Mouse (Mus musculus): ENCODE data around the gene Olfr707. TPM values are rescaled to one million over a fixed set of nuclear protein-coding genes. Genes with fewer than 3 reads are reported as not detected.
"Not testable (repeated sequence)": the region's sequence is repeated elsewhere in the genome, so short reads cannot be mapped to it uniquely, and the experiment has no call there.

Gene Olfr707
- not detected in 2 replicates for polyA plus RNA-seq (2016; fragmentation: Nextera tagmentation; extraction: Ambion mirVana)

DNA sequence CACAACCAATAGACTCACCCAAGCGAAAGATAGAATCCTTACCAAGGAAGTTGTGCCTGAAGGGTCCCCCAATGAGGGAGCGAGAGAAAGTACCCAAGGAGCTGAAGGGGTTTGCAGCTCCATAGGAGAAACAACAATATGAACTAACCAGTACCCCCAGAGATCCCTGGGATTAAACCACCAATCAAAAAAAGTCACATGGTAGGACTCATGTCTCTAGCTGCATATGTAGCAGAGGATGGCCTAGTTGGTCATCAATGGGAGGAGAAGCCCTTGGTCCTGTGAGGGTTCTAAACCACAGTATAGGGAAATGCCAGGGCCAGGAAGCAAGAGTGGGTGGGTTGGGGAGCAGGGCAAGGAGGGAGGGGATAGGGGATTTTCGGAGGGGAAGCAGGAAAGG, at the start of gene Olfr707:
TSS of gene Olfr707 (minus strand) at position 101 of the 400 bp plus-strand sequence.
- not testable (repeated sequence) for H3K9me3 ChIP-seq (replicated peaks); H3K4me2 ChIP-seq; H3K36me3 ChIP-seq; ATAC-seq; H3K9ac ChIP-seq; H3K4me3 ChIP-seq; H3K27ac ChIP-seq; H3K4me1 ChIP-seq; H3K27me3 ChIP-seq (replicated peaks)
- 61% methylated on average over 3 of the region's 3 CpGs for WGBS (ENCODE audit: insufficient replicate concordance)

DNA sequence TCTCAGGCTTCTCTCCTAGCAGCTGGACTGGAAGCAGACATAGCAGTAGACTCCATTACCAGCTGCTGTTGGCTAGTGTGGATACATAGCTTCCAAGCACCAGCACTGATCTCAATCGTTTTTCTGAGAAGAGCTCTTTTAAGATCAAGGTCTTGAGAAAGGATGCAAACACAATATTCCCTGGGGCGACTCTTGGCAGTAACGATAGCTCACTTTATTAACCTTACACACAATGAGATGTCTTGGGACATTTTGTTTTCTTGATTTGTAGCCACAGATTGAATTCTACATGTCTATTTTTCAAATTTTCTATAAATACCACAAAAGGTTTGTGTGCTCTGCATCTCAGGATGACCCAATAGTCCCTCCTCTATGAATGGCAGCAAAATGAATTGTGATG, 47.2 kb upstream of the Olfr707 start, which contains the start of gene Olfr710:
TSS of gene Olfr710 (minus strand) at position 101 of the 400 bp plus-strand sequence.
- WGBS (ENCODE audit: insufficient replicate concordance), result 68% methylated on average over 3 of the region's 3 CpGs
- H3K4me3 ChIP-seq, result no peak within 1 kb of the TSS
- H3K4me2 ChIP-seq, result no peak within 1 kb of the TSS
- H3K27me3 ChIP-seq (replicated peaks), result no peaks in the 10 kb centered on the region
- H3K4me1 ChIP-seq, result no peaks in the 10 kb centered on the region
- no peak within 1 kb of the TSS for H3K9ac ChIP-seq
- no peaks in the 10 kb centered on the region for H3K9me3 ChIP-seq (replicated peaks)
- H3K36me3 ChIP-seq, result no peaks in the 10 kb centered on the region
- H3K27ac ChIP-seq, result no peak within 1 kb of the TSS
- no peak for ATAC-seq

DNA sequence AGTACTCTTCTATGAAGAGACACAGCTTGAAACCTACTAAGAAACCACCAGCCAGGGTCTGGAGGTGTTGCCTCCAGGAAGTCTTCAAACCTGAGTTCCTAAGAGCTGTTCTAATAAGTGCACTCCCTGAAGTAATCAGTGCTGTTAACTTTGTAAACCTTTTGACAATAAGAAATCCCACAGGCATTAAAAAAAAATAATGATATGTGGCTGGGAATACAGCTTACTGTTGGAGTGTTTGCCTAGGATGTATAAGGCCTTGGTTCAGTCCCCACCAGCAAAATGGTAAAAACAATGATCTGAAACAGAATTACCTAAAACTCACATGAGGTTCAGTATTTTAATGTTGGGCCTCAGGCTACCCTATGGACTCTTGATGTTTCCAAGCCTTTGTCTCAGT, 31.1 kb upstream of the Olfr707 start, which contains the start of gene Olfr709-ps1:
TSS of gene Olfr709-ps1 (minus strand) at position 101 of the 400 bp plus-strand sequence.
- Histone ChIP-seq H3K36me3 (no peaks in the 10 kb centered on the region), H3K4me2 (no peak within 1 kb of the TSS), H3K9me3 (replicated peaks) (no peaks in the 10 kb centered on the region), H3K4me3 (no peak within 1 kb of the TSS), H3K9ac (no peak within 1 kb of the TSS), H3K27ac (no peak within 1 kb of the TSS), H3K27me3 (replicated peaks) (no peaks in the 10 kb centered on the region), H3K4me1 (no peaks in the 10 kb centered on the region)
- no peak for ATAC-seq

DNA sequence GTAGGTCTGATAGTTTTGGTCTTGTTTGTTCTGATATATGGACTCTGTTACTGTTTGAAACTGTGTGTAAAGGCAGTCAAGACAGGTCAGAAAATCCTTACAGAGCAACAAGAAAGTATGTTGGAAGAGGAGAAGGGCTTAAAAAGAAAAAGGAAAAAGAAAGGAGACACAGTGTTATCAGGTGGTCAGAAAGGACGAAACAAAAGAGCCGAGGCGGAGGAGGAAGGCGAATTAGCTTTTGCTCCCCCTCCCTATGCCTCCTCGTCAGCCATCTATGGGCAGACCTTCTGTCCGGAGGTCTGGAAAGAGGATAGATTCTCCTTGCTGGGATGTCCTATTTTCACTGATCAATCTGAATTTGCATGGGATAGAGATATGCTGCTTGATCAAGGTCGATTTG, 19.9 kb upstream of the Olfr707 start:
- 81% methylated on average over 7 of the region's 7 CpGs for WGBS (ENCODE audit: insufficient replicate concordance)
- ATAC-seq; H3K9me3 ChIP-seq (replicated peaks); H3K4me2 ChIP-seq; H3K9ac ChIP-seq; H3K27me3 ChIP-seq (replicated peaks); H3K4me1 ChIP-seq; H3K27ac ChIP-seq; H3K36me3 ChIP-seq; H3K4me3 ChIP-seq: not testable (repeated sequence)

DNA sequence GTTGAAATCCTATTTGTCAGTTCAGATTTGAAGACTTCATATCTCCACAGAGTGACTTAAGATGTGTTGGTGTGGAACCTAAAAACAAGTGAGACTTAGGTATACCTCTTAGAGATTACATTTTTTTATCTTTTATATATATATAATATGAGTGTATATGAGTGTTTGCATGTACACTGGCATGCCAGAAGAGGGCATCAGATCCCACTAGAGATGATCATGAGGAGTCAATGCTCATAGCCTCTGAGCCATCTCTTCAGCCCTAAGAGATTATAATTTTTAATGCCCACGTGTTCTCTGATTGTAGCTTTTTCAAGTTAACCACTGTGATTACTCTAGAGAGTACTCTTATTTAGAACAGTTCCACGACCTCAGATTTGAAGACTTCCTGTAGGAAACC, 6.6 kb upstream of the Olfr707 start, which contains the start of gene Olfr1532-ps1:
TSS of gene Olfr1532-ps1 (plus strand) at position 326 of the 400 bp plus-strand sequence.
- H3K27ac ChIP-seq, result no peak within 1 kb of the TSS
- H3K36me3 ChIP-seq, result no peaks in the 10 kb centered on the region
- WGBS (ENCODE audit: insufficient replicate concordance), result 36% methylated on average over 2 of the region's 2 CpGs
- no peaks in the 10 kb centered on the region for H3K9me3 ChIP-seq (replicated peaks)
- H3K27me3 ChIP-seq (replicated peaks), result no peaks in the 10 kb centered on the region
- no peak within 1 kb of the TSS for H3K4me2 ChIP-seq
- no peak within 1 kb of the TSS for H3K4me3 ChIP-seq
- H3K4me1 ChIP-seq, result no peaks in the 10 kb centered on the region
- ATAC-seq, result no peak
- H3K9ac ChIP-seq, result no peak within 1 kb of the TSS

DNA sequence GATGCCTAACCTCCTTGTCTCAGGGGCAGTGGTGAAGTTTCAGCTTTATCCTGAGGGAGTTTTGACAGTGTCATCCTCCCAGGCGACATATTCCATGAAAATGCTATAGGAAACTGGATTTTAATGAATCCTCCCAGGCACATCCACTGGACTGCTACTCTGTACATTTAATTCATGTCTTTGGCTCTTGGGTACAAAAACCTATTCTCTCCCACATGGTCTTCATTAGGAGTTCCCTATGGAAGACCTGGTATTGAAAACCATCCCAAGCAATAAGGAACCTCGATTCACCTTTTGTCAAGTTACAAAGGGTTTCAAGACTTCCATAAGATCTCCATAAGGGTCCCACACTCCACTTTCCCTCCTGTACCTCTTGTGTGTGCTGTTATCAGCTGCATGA, 13.0 kb downstream of the Olfr707 start, which contains the start of gene Olfr706:
TSS of gene Olfr706 (minus strand) at position 101 of the 400 bp plus-strand sequence.
- Histone ChIP-seq H3K9me3 (replicated peaks) (no peaks in the 10 kb centered on the region), H3K27me3 (replicated peaks) (no peaks in the 10 kb centered on the region), H3K4me2 (no peak within 1 kb of the TSS), H3K9ac (no peak within 1 kb of the TSS), H3K4me3 (no peak within 1 kb of the TSS), H3K36me3 (no peaks in the 10 kb centered on the region), H3K27ac (no peak within 1 kb of the TSS), H3K4me1 (no peaks in the 10 kb centered on the region)
- no peak for ATAC-seq
- 59% methylated on average over 2 of the region's 2 CpGs for WGBS (ENCODE audit: insufficient replicate concordance)

DNA sequence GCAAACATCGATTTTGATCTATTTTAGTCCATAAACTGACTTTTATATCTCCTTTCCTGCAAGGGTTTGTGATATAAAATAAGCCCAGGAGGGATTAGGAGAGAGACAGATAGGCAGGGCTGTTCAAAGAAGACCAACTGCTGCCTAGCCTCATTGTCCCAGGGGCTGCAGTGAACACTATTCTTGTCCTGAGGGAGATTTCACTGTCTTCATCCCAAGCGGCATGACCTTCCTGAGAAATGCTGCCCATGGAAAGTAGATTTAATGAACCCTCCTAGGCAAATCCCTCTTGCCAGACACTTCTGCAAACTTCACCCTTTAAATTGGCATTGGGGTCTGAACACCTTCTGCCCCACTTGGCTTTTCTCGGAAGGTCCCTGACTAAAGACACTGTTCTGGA, 24.2 kb downstream of the Olfr707 start, which contains the start of gene Olfr705:
TSS of gene Olfr705 (minus strand) at position 101 of the 400 bp plus-strand sequence.
- H3K4me2 ChIP-seq, result no peak within 1 kb of the TSS
- H3K9ac ChIP-seq, result no peak within 1 kb of the TSS
- no peaks in the 10 kb centered on the region for H3K4me1 ChIP-seq
- no peaks in the 10 kb centered on the region for H3K9me3 ChIP-seq (replicated peaks)
- H3K27me3 ChIP-seq (replicated peaks), result no peaks in the 10 kb centered on the region
- ATAC-seq, result no peak
- no peak within 1 kb of the TSS for H3K27ac ChIP-seq
- 58% methylated on average over 3 of the region's 3 CpGs for WGBS (ENCODE audit: insufficient replicate concordance)
- no peaks in the 10 kb centered on the region for H3K36me3 ChIP-seq
- no peak within 1 kb of the TSS for H3K4me3 ChIP-seq

DNA sequence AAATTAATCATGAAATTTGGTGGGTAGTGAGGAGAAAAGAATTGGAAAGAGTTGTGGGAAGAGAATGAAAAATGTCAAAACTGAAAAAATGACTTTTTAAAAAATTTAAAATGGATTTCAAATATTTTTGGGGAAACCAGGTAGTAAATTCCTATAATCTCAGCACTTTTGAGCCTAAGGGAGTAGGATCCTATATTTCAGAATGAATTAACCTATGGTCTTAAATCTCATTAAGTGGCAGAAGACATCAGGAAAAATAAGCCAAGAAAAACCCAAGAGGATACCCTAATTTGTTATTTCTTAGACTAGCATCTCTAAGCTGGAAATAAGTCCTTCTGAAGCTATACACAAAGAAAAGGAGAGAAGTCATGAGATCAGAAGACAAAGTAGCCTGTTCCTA, 38.2 kb downstream of the Olfr707 start, which contains the start of gene Olfr704:
TSS of gene Olfr704 (plus strand) at position 301 of the 400 bp plus-strand sequence.
- Histone ChIP-seq H3K9me3 (replicated peaks) (no peaks in the 10 kb centered on the region), H3K9ac (no peak within 1 kb of the TSS), H3K4me1 (no peaks in the 10 kb centered on the region), H3K4me3 (no peak within 1 kb of the TSS), H3K27me3 (replicated peaks) (no peaks in the 10 kb centered on the region), H3K4me2 (no peak within 1 kb of the TSS), H3K36me3 (no peaks in the 10 kb centered on the region), H3K27ac (no peak within 1 kb of the TSS)
- ATAC-seq, result no peak

DNA sequence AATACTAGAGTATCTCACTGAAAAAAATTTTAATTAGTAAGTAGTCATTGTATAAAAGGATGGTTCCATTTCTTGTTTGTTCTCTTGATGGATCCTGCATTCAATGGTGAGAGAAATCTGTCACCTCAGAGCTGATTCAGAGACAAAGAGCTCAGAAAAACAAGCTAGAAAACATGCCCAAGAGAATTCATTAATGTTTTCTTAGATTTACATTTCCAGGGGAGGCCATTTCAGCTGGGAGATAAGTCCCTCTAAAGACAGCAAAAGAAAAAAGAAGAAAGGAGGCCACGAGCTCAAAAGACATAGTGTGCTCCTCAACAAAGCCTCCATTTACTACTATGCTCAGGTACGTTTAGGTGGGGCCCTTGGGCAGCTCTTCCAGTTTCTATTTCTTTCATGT, 58.0 kb downstream of the Olfr707 start, which contains the start of gene Olfr703:
TSS of gene Olfr703 (plus strand) at position 301 of the 400 bp plus-strand sequence.
- 50% methylated on average over 2 of the region's 2 CpGs for whole genome bisulfite sequencing (ENCODE audit: insufficient replicate concordance)
- ATAC-seq, result no peak

More for the DNA sequence above, 58.0 kb downstream of the Olfr707 start, which contains the start of gene Olfr703:
- Histone ChIP-seq H3K9ac (no peak within 1 kb of the TSS), H3K4me1 (no peaks in the 10 kb centered on the region), H3K4me3 (no peak within 1 kb of the TSS), H3K27me3 (replicated peaks) (no peaks in the 10 kb centered on the region), H3K4me2 (no peak within 1 kb of the TSS), H3K36me3 (no peaks in the 10 kb centered on the region), H3K9me3 (replicated peaks) (no peaks in the 10 kb centered on the region), H3K27ac (no peak within 1 kb of the TSS)

Other genes starting within 250 kb of the Olfr707 start
- gene Olfr693, start 220.7 kb downstream of the Olfr707 start, polyA plus RNA-seq (2016; fragmentation: Nextera tagmentation; extraction: Ambion mirVana), result not detected in 2 replicates
- not detected in 2 replicates for gene Olfr694, start 209.4 kb downstream of the Olfr707 start, polyA plus RNA-seq (2016; fragmentation: Nextera tagmentation; extraction: Ambion mirVana)
- not detected in 2 replicates for gene Olfr695, start 184.8 kb downstream of the Olfr707 start, polyA plus RNA-seq (2016; fragmentation: Nextera tagmentation; extraction: Ambion mirVana)
- not detected in 2 replicates for gene Olfr697, start 158.8 kb downstream of the Olfr707 start, polyA plus RNA-seq (2016; fragmentation: Nextera tagmentation; extraction: Ambion mirVana)
- gene Olfr698, start 145.8 kb downstream of the Olfr707 start, polyA plus RNA-seq (2016; fragmentation: Nextera tagmentation; extraction: Ambion mirVana), result not detected in 2 replicates
- not detected in 2 replicates for gene Olfr699, start 108.0 kb downstream of the Olfr707 start, polyA plus RNA-seq (2016; fragmentation: Nextera tagmentation; extraction: Ambion mirVana)
- gene Olfr700, start 92.4 kb downstream of the Olfr707 start, polyA plus RNA-seq (2016; fragmentation: Nextera tagmentation; extraction: Ambion mirVana), result not detected in 2 replicates
- 0.02 TPM in 1 of 2 replicates, not detected in the other for gene Olfr701, start 87.1 kb downstream of the Olfr707 start, polyA plus RNA-seq (2016; fragmentation: Nextera tagmentation; extraction: Ambion mirVana)
- not detected in 2 replicates for gene Olfr702, start 67.3 kb downstream of the Olfr707 start, polyA plus RNA-seq (2016; fragmentation: Nextera tagmentation; extraction: Ambion mirVana)
- gene Olfr703, start 57.9 kb downstream of the Olfr707 start, polyA plus RNA-seq (2016; fragmentation: Nextera tagmentation; extraction: Ambion mirVana), result not detected in 2 replicates
- not detected in 2 replicates for gene Olfr704, start 38.1 kb downstream of the Olfr707 start, polyA plus RNA-seq (2016; fragmentation: Nextera tagmentation; extraction: Ambion mirVana)
- not detected in 2 replicates for gene Olfr705, start 24.4 kb downstream of the Olfr707 start, polyA plus RNA-seq (2016; fragmentation: Nextera tagmentation; extraction: Ambion mirVana)
- not detected in 2 replicates for gene Olfr706, start 13.1 kb downstream of the Olfr707 start, polyA plus RNA-seq (2016; fragmentation: Nextera tagmentation; extraction: Ambion mirVana)
- not detected in 2 replicates for gene Olfr1532-ps1, start 6.8 kb upstream of the Olfr707 start, polyA plus RNA-seq (2016; fragmentation: Nextera tagmentation; extraction: Ambion mirVana)
- not detected in 2 replicates for gene Olfr709-ps1, start 31.0 kb upstream of the Olfr707 start, polyA plus RNA-seq (2016; fragmentation: Nextera tagmentation; extraction: Ambion mirVana)
- not detected in 2 replicates for gene Olfr710, start 47.1 kb upstream of the Olfr707 start, polyA plus RNA-seq (2016; fragmentation: Nextera tagmentation; extraction: Ambion mirVana)
- gene Olfr6, start 62.7 kb upstream of the Olfr707 start, polyA plus RNA-seq (2016; fragmentation: Nextera tagmentation; extraction: Ambion mirVana), result not detected in 2 replicates
- not detected in 2 replicates for gene Olfr711, start 74.2 kb upstream of the Olfr707 start, polyA plus RNA-seq (2016; fragmentation: Nextera tagmentation; extraction: Ambion mirVana)
- gene Olfr2, start 104.8 kb upstream of the Olfr707 start, polyA plus RNA-seq (2016; fragmentation: Nextera tagmentation; extraction: Ambion mirVana), result not detected in 2 replicates
- not detected in 2 replicates for gene Olfr713, start 129.9 kb upstream of the Olfr707 start, polyA plus RNA-seq (2016; fragmentation: Nextera tagmentation; extraction: Ambion mirVana)
- gene Olfr714, start 169.7 kb upstream of the Olfr707 start, polyA plus RNA-seq (2016; fragmentation: Nextera tagmentation; extraction: Ambion mirVana), result not detected in 2 replicates
- gene Olfr17, start 192.0 kb upstream of the Olfr707 start, polyA plus RNA-seq (2016; fragmentation: Nextera tagmentation; extraction: Ambion mirVana), result not detected in 2 replicates
- gene Olfr715b, start 209.1 kb upstream of the Olfr707 start, polyA plus RNA-seq (2016; fragmentation: Nextera tagmentation; extraction: Ambion mirVana), result not detected in 2 replicates
- not detected in 2 replicates for gene Olfr715, start 229.8 kb upstream of the Olfr707 start, polyA plus RNA-seq (2016; fragmentation: Nextera tagmentation; extraction: Ambion mirVana)
- gene Olfr716, start 237.1 kb upstream of the Olfr707 start, polyA plus RNA-seq (2016; fragmentation: Nextera tagmentation; extraction: Ambion mirVana), result not detected in 2 replicates